Mouse (Mus musculus) E14TG2a.4 (cell line): ENCODE results near the gene Plpp6.

Experiments
- CTCF ChIP-seq: conservative IDR thresholded peaks from 2 replicates; pipeline ENCODE4 v1.5.1; 2014; ENCODE audit warnings: low read length
- NANOG ChIP-seq: IDR thresholded peaks from 2 replicates; pipeline ENCODE4 v1.6.1; 2014; ENCODE audit warnings: borderline replicate concordance, low read length, mixed read lengths

GRCm38 (mm10) chr19:28963513-28963841, 276 bp upstream of the Plpp6 start:
- TF ChIP-seq CTCF: no peak
- no peak for TF ChIP-seq NANOG
